Mouse (Mus musculus) left cerebral cortex, adult 2 months (tissue): ENCODE measurements around the gene Ankrd11. TPM values are rescaled to one million over a fixed set of nuclear protein-coding genes. Genes with fewer than 3 reads are reported as not detected.

Source experiments
- DNase-seq, 2 experiments: peaks; one replicate each; pipeline ENCODE4 v3.0.0; 2021 to 2022; ENCODE audit warnings: low spot score in 2 of 2, mixed read lengths in 1 of 2; ENCODE audit errors: extremely low spot score in 1 of 2
- H3K27ac ChIP-seq: fragments of 200-600 bp; 2 replicates; pipeline ENCODE4 v1.8.1; 2022
- H3K4me3 ChIP-seq: fragments of 200-600 bp; 2 replicates; pipeline ENCODE4 v1.8.1; 2022
- CTCF ChIP-seq: fragments of 200-600 bp; IDR thresholded peaks from 2 replicates; pipeline ENCODE4 v1.8.1; 2022; ENCODE audit warnings: antibody characterized with exemption, mild to moderate bottlenecking, moderate library complexity
- intact Hi-C: fragments of 180-260 bp; cut with DNase I; formaldehyde crosslinking; loops from one replicate; pipeline ENCODE4 v1.15.1; 2025
- total RNA-seq, 2 experiments: library from RNA; stranded (reverse); gene quantifications; 2 replicates each; pipeline ENCODE4 v1.2.3; 2021

Gene Ankrd11
- total RNA-seq, 2 experiments from 2014 or later: 161 to 175 TPM

GRCm38 (mm10) chr8:122993740-122994139 is 48.3 kb downstream of the Ankrd11 start:
- no peak overlapping the region for H3K27ac ChIP-seq
- no peak overlapping the region for H3K4me3 ChIP-seq
- no peak for DNase-seq
- no peak for TF ChIP-seq CTCF
- intact Hi-C loops: no loop called here

- intact Hi-C loops: no loop called here
Measured at GRCm38 (mm10) chr8:122993031-122993430, 49.0 kb downstream of the Ankrd11 start.

GRCm38 (mm10) chr8:122992296-122992695 is 49.8 kb downstream of the Ankrd11 start:
- Histone ChIP-seq H3K27ac (no peak overlapping the region), H3K4me3 (no peak overlapping the region)
- no peak for DNase-seq
- intact Hi-C loops: no loop called here
- TF ChIP-seq CTCF: no peak

More at GRCm38 (mm10) chr8:122993031-122993430, 49.0 kb downstream of the Ankrd11 start:
- Histone ChIP-seq H3K4me3 (no peak overlapping the region), H3K27ac (no peak overlapping the region)
- no peak for TF ChIP-seq CTCF
- no peak for DNase-seq

- no peak overlapping the region for H3K27ac ChIP-seq
- intact Hi-C loops: no loop called here
- no peak overlapping the region for H3K4me3 ChIP-seq
- DNase-seq: no peak
- no peak for TF ChIP-seq CTCF
Measured at GRCm38 (mm10) chr8:122991368-122991767, 50.7 kb downstream of the Ankrd11 start.

GRCm38 (mm10) chr8:122989976-122990375 is 52.1 kb downstream of the Ankrd11 start:
- no peak overlapping the region for H3K27ac ChIP-seq
- DNase-seq: no peak
- intact Hi-C loops: no loop called here
- TF ChIP-seq CTCF: no peak
- no peak overlapping the region for H3K4me3 ChIP-seq

- no peak for DNase-seq
- no peak overlapping the region for H3K4me3 ChIP-seq
- no peak overlapping the region for H3K27ac ChIP-seq
- TF ChIP-seq CTCF: no peak
- intact Hi-C loops: no loop called here
Measured at GRCm38 (mm10) chr8:122988955-122989354, 53.1 kb downstream of the Ankrd11 start.

- intact Hi-C loops: no loop called here
- Histone ChIP-seq H3K27ac (0 out of 2 replicates have a peak overlapping the region, but pooled peaks have one; percentile 28), H3K4me3 (no peak overlapping the region)
- no peak for TF ChIP-seq CTCF
- no peak for DNase-seq
Measured at GRCm38 (mm10) chr8:122987255-122987654, 54.8 kb downstream of the Ankrd11 start.

GRCm38 (mm10) chr8:122986501-122987184 is 55.4 kb downstream of the Ankrd11 start:
- Histone ChIP-seq H3K4me3 (no peak overlapping the region), H3K27ac (no peak overlapping the region)
- no peak for TF ChIP-seq CTCF
- intact Hi-C loops: no loop called here
- DNase-seq: no peak

- no peak for TF ChIP-seq CTCF
- no peak overlapping the region for H3K27ac ChIP-seq
- intact Hi-C loops: no loop called here
- H3K4me3 ChIP-seq: no peak overlapping the region
- no peak for DNase-seq
Measured at GRCm38 (mm10) chr8:122984175-122984574, 57.9 kb downstream of the Ankrd11 start.

GRCm38 (mm10) chr8:122983178-122983942 is 58.7 kb downstream of the Ankrd11 start:
- DNase-seq: no peak
- Histone ChIP-seq H3K4me3 (no peak overlapping the region), H3K27ac (no peak overlapping the region)
- intact Hi-C loops: no loop called here
- no peak for TF ChIP-seq CTCF

GRCm38 (mm10) chr8:122981646-122982045 is 60.4 kb downstream of the Ankrd11 start:
- Histone ChIP-seq H3K27ac (no peak overlapping the region), H3K4me3 (no peak overlapping the region)
- intact Hi-C loops: no loop called here
- no peak for DNase-seq
- no peak for TF ChIP-seq CTCF

GRCm38 (mm10) chr8:122979865-122980509 is 62.1 kb downstream of the Ankrd11 start:
- intact Hi-C loops: no loop called here
- no peak overlapping the region; the same call in 1 of the 2 replicates for H3K27ac ChIP-seq
- DNase-seq: no peak
- no peak for TF ChIP-seq CTCF
- no peak overlapping the region for H3K4me3 ChIP-seq
